Mouse (Mus musculus) embryonic fibroblast, embryonic 13.5 days (primary cell): ENCODE data around the gene Lcn11.

ENCODE experiments used
- CTCF ChIP-seq: IDR thresholded peaks from 2 replicates; pipeline ENCODE4 v1.5.1; 2011; ENCODE audit warnings: mild to moderate bottlenecking, control low read depth, low read length, moderate library complexity, borderline replicate concordance; ENCODE audit not compliant: insufficient read depth
- POLR2A ChIP-seq: IDR thresholded peaks from 2 replicates; pipeline ENCODE4 v1.6.1; 2011; ENCODE audit warnings: low read depth, mild to moderate bottlenecking, control low read depth, low read length, moderate library complexity

GRCm38 (mm10) chr2:25828344-25828947 lies 51.6 kb downstream of the Lcn11 start:
- TF ChIP-seq POLR2A (no peak), CTCF (no peak)
